Mouse (Mus musculus): ENCODE results near the gene Cyp4f39. TPM values are rescaled to one million over a fixed set of nuclear protein-coding genes. Genes with fewer than 3 reads are reported as not detected.
"Not testable (repeated sequence)": the region's sequence is repeated elsewhere in the genome, so short reads cannot be mapped to it uniquely, and the experiment has no call there.

Cyp4f39 gene
- polyA plus RNA-seq, 1 experiment from 2014 or later = 0.45 TPM

- ATAC-seq (ENCODE audit: insufficient number of reproducible peaks, insufficient read depth, low FRiP score, low read depth); H3K9ac ChIP-seq (replicated peaks; ENCODE audit: low read depth, low read length); H3K36me3 ChIP-seq (ENCODE audit: control insufficient read depth, insufficient read depth, low read length); H3K27ac ChIP-seq (ENCODE audit: low read length); H3K27me3 ChIP-seq (ENCODE audit: control insufficient read depth, insufficient read depth, low read length); H3K4me2 ChIP-seq (replicated peaks; ENCODE audit: low read depth, low read length); H3K9me3 ChIP-seq (ENCODE audit: control insufficient read depth, low read depth, low read length); H3K4me1 ChIP-seq (ENCODE audit: control insufficient read depth, insufficient read depth, low read length); H3K4me3 ChIP-seq (ENCODE audit: low read depth, low read length): not testable (repeated sequence)
- 86% methylated on average over 1 of the region's 1 CpGs for WGBS
These were observed 73.8 kb downstream of the Cyp4f39 start for GRCm38 (mm10) chr17:32526341-32526740.

GRCm38 (mm10) chr17:32527748-32528147, 75.2 kb downstream of the Cyp4f39 start:
- no peaks in the 10 kb centered on the region for H3K9me3 ChIP-seq (ENCODE audit: control insufficient read depth, low read depth, low read length)
- H3K27me3 ChIP-seq (ENCODE audit: control insufficient read depth, insufficient read depth, low read length) = no peaks in the 10 kb centered on the region
- ATAC-seq (ENCODE audit: insufficient number of reproducible peaks, insufficient read depth, low FRiP score, low read depth) = no peak
- no peaks in the 10 kb centered on the region for H3K4me1 ChIP-seq (ENCODE audit: control insufficient read depth, insufficient read depth, low read length)
- H3K9ac ChIP-seq (replicated peaks; ENCODE audit: low read depth, low read length) = no peak overlapping the region
- H3K4me3 ChIP-seq (ENCODE audit: low read depth, low read length) = no peak overlapping the region
- H3K4me2 ChIP-seq (replicated peaks; ENCODE audit: low read depth, low read length) = no peak overlapping the region
- H3K27ac ChIP-seq (ENCODE audit: low read length) = no peak overlapping the region
- H3K36me3 ChIP-seq (ENCODE audit: control insufficient read depth, insufficient read depth, low read length) = no peaks in the 10 kb centered on the region; the same call in 1 of the 2 replicates
- WGBS = 86% methylated on average over 11 of the region's 11 CpGs

GRCm38 (mm10) chr17:32528408-32529337, 76.2 kb downstream of the Cyp4f39 start:
- 21% methylated on average over 26 of the region's 26 CpGs for WGBS
- H3K27ac ChIP-seq (ENCODE audit: low read length) = no peak overlapping the region

GRCm38 (mm10) chr17:32532356-32532755, 79.8 kb downstream of the Cyp4f39 start:
- not testable (repeated sequence) for H3K36me3 ChIP-seq (ENCODE audit: control insufficient read depth, insufficient read depth, low read length); H3K4me3 ChIP-seq (ENCODE audit: low read depth, low read length); H3K9ac ChIP-seq (replicated peaks; ENCODE audit: low read depth, low read length); H3K27me3 ChIP-seq (ENCODE audit: control insufficient read depth, insufficient read depth, low read length); H3K27ac ChIP-seq (ENCODE audit: low read length); H3K4me1 ChIP-seq (ENCODE audit: control insufficient read depth, insufficient read depth, low read length); ATAC-seq (ENCODE audit: insufficient number of reproducible peaks, insufficient read depth, low FRiP score, low read depth); H3K4me2 ChIP-seq (replicated peaks; ENCODE audit: low read depth, low read length); H3K9me3 ChIP-seq (ENCODE audit: control insufficient read depth, low read depth, low read length)
- WGBS = 40% methylated on average over 4 of the region's 4 CpGs

More at GRCm38 (mm10) chr17:32528408-32529337, 76.2 kb downstream of the Cyp4f39 start:
- H3K27me3 ChIP-seq (ENCODE audit: control insufficient read depth, insufficient read depth, low read length) = no peaks in the 10 kb centered on the region
- peak overlapping the region; percentile 25 for H3K4me3 ChIP-seq (ENCODE audit: low read depth, low read length)
- no peaks in the 10 kb centered on the region for H3K4me1 ChIP-seq (ENCODE audit: control insufficient read depth, insufficient read depth, low read length)
- H3K4me2 ChIP-seq (replicated peaks; ENCODE audit: low read depth, low read length) = peak overlapping the region; percentile 33
- H3K36me3 ChIP-seq (ENCODE audit: control insufficient read depth, insufficient read depth, low read length) = no peaks in the 10 kb centered on the region; the same call in 1 of the 2 replicates
- ATAC-seq (ENCODE audit: insufficient number of reproducible peaks, insufficient read depth, low FRiP score, low read depth) = peak; percentile 81
- no peaks in the 10 kb centered on the region for H3K9me3 ChIP-seq (ENCODE audit: control insufficient read depth, low read depth, low read length)
- no peak overlapping the region for H3K9ac ChIP-seq (replicated peaks; ENCODE audit: low read depth, low read length)

GRCm38 (mm10) chr17:32534068-32534467, 81.5 kb downstream of the Cyp4f39 start:
- no peak for ATAC-seq (ENCODE audit: insufficient number of reproducible peaks, insufficient read depth, low FRiP score, low read depth)
- no peak overlapping the region for H3K9ac ChIP-seq (replicated peaks; ENCODE audit: low read depth, low read length)
- H3K4me1 ChIP-seq (ENCODE audit: control insufficient read depth, insufficient read depth, low read length) = no peaks in the 10 kb centered on the region; the same call in 1 of the 2 replicates
- WGBS = 78% methylated on average over 6 of the region's 6 CpGs
- H3K4me2 ChIP-seq (replicated peaks; ENCODE audit: low read depth, low read length) = no peak overlapping the region
- no peaks in the 10 kb centered on the region for H3K9me3 ChIP-seq (ENCODE audit: control insufficient read depth, low read depth, low read length)
- H3K27ac ChIP-seq (ENCODE audit: low read length) = no peak overlapping the region
- no peaks in the 10 kb centered on the region for H3K36me3 ChIP-seq (ENCODE audit: control insufficient read depth, insufficient read depth, low read length)
- H3K4me3 ChIP-seq (ENCODE audit: low read depth, low read length) = no peak overlapping the region
- H3K27me3 ChIP-seq (ENCODE audit: control insufficient read depth, insufficient read depth, low read length) = no peaks in the 10 kb centered on the region

GRCm38 (mm10) chr17:32536051-32536866, 83.7 kb downstream of the Cyp4f39 start, which contains the start of gene Cyp4f16:
TSS of gene Cyp4f16 (plus strand) at chr17:32536558.
- not testable (repeated sequence) for H3K9me3 ChIP-seq (ENCODE audit: control insufficient read depth, low read depth, low read length); H3K9ac ChIP-seq (replicated peaks; ENCODE audit: low read depth, low read length); H3K4me1 ChIP-seq (ENCODE audit: control insufficient read depth, insufficient read depth, low read length); H3K36me3 ChIP-seq (ENCODE audit: control insufficient read depth, insufficient read depth, low read length); H3K27me3 ChIP-seq (ENCODE audit: control insufficient read depth, insufficient read depth, low read length)
- Histone ChIP-seq H3K27ac (ENCODE audit: low read length) (peak within 1 kb of the TSS; percentile 3; the same call in 1 of the 2 replicates), H3K4me2 (replicated peaks; ENCODE audit: low read depth, low read length) (peak within 1 kb of the TSS; percentile 49), H3K4me3 (ENCODE audit: low read depth, low read length) (peak within 1 kb of the TSS; percentile 39)
- ATAC-seq (ENCODE audit: insufficient number of reproducible peaks, insufficient read depth, low FRiP score, low read depth) = peak; percentile 97
- 5% methylated on average over 5 of the region's 5 CpGs for WGBS

GRCm38 (mm10) chr17:32536867-32537250, 84.3 kb downstream of the Cyp4f39 start:
- no peaks in the 10 kb centered on the region for H3K9me3 ChIP-seq (ENCODE audit: control insufficient read depth, low read depth, low read length)
- peak overlapping the region; percentile 49 for H3K4me2 ChIP-seq (replicated peaks; ENCODE audit: low read depth, low read length)
- H3K9ac ChIP-seq (replicated peaks; ENCODE audit: low read depth, low read length) = no peak overlapping the region; the same call in 1 of the 2 replicates
- H3K27ac ChIP-seq (ENCODE audit: low read length) = peak overlapping the region; percentile 3; the same call in 1 of the 2 replicates
- H3K4me1 ChIP-seq (ENCODE audit: control insufficient read depth, insufficient read depth, low read length) = no peaks in the 10 kb centered on the region; the same call in 1 of the 2 replicates
- H3K36me3 ChIP-seq (ENCODE audit: control insufficient read depth, insufficient read depth, low read length) = no peaks in the 10 kb centered on the region
- no peak for ATAC-seq (ENCODE audit: insufficient number of reproducible peaks, insufficient read depth, low FRiP score, low read depth)
- 56% methylated on average over 5 of the region's 5 CpGs for WGBS
- peak overlapping the region; percentile 39 for H3K4me3 ChIP-seq (ENCODE audit: low read depth, low read length)
- H3K27me3 ChIP-seq (ENCODE audit: control insufficient read depth, insufficient read depth, low read length) = no peaks in the 10 kb centered on the region
